Mouse (Mus musculus) midbrain, embryonic 12.5 days (tissue): ENCODE measurements around the gene Sec61b. TPM values are rescaled to one million over a fixed set of nuclear protein-coding genes. Genes with fewer than 3 reads are reported as not detected.

Experiments used
- ATAC-seq: fragments of 200-750 bp; cut with Nextera tagmentation; 2 replicates; pipeline ENCODE4 v1.8.0; 2017; ENCODE audit warnings: low read depth, moderate TSS enrichment, moderate library complexity; ENCODE audit not compliant: low FRiP score
- H3K27ac ChIP-seq: fragments of 300-500 bp; sonication (generic); replicated peaks from 2 replicates; pipeline ENCODE4 v1.5.1; 2016; ENCODE audit warnings: mild to moderate bottlenecking
- H3K27me3 ChIP-seq: fragments of 300-500 bp; sonication (generic); 2 replicates; pipeline ENCODE4 v1.6.1; 2016; ENCODE audit warnings: mild to moderate bottlenecking
- H3K36me3 ChIP-seq: fragments of 300-500 bp; sonication (generic); 2 replicates; pipeline ENCODE4 v1.6.1; 2016
- H3K4me1 ChIP-seq: fragments of 300-500 bp; sonication (generic); 2 replicates; pipeline ENCODE4 v1.6.1; 2016
- H3K4me2 ChIP-seq: fragments of 300-500 bp; sonication (generic); replicated peaks from 2 replicates; pipeline ENCODE4 v1.6.1; 2016; ENCODE audit warnings: mild to moderate bottlenecking, moderate library complexity
- H3K4me3 ChIP-seq: fragments of 300-500 bp; sonication (generic); 2 replicates; pipeline ENCODE4 v1.5.1; 2016; ENCODE audit warnings: mild to moderate bottlenecking
- H3K9ac ChIP-seq: fragments of 300-500 bp; sonication (generic); replicated peaks from 2 replicates; pipeline ENCODE4 v1.6.1; 2016; ENCODE audit warnings: mild to moderate bottlenecking, moderate library complexity
- H3K9me3 ChIP-seq: fragments of 300-500 bp; sonication (generic); 2 replicates; pipeline ENCODE4 v1.6.1; 2016; ENCODE audit warnings: mild to moderate bottlenecking
- WGBS: fragments of 180-500 bp; shearing (Covaris S2); methylation state at CpG from one replicate; pipeline ENCODE4 v1.1.7; 2016; 5-methylcytosine and 5-hydroxymethylcytosine counted together
- polyA plus RNA-seq: library from polyadenylated mRNA; unstranded; fragments of >200 nt; fragmentation: Nextera tagmentation; extraction: Ambion mirVana; gene quantifications from 2 replicates; pipeline ENCODE4 v1.2.1, GENCODE M21; 2016

The Sec61b gene
- 295 and 325 TPM in 2 replicates for polyA plus RNA-seq

DNA sequence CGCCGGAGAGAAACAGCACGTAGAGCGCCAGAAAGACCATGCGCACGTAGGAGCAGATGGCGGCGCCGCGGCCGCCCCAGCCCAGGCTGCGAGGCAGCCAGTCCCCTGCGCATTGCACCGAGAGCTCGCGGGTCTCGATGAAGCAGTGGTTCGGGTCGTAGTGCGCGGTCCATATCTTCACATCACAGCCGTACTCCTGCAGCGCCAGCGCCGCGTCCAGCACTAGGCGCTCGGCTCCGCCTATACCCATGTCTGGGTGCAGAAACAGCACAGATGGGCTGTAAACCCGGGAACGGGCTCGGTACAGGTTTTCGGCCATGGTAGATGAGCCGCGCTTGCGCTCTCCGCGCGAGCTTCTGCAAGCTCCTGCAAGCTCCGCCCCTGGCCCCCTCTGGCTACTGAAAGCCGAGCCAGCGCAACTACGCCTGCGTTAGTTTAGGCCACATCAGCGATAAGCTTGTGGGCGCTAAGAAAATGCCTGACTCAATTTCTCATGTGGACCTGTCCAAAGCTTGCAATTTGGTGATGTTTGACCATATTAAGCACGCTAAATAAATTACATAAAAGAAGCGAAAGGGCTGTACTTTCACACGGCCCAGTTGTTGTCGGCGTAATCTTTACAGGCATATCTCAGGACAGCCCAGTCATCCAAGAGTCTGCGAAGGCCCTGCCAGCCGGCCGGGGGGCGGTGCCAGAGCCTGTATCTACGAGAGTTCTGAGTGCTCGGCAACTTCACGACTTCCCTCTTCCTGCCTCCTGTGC lies at the start of gene Sec61b, which contains the start of gene Alg2:
Gene Sec61b (plus strand): TSS at position 691 of the 762 bp plus-strand sequence.
Gene Alg2 (minus strand): TSS at position 366 of the 762 bp plus-strand sequence.
- WGBS: under 1% methylated on average over 58 of the region's 58 CpGs
- H3K9ac ChIP-seq: peak within 1 kb of the TSS; percentile 90
- peaks cover 26% of the 10 kb centered on the region for H3K4me1 ChIP-seq
- peak within 1 kb of the TSS; percentile 88 for H3K4me3 ChIP-seq
- peaks cover 53% of the 10 kb centered on the region for H3K36me3 ChIP-seq
- no peaks in the 10 kb centered on the region for H3K27me3 ChIP-seq
- H3K4me2 ChIP-seq: peak within 1 kb of the TSS; percentile 81
- H3K9me3 ChIP-seq: no peaks in the 10 kb centered on the region
- peak within 1 kb of the TSS; percentile 96 for H3K27ac ChIP-seq
- peak; percentile 97 for ATAC-seq

DNA sequence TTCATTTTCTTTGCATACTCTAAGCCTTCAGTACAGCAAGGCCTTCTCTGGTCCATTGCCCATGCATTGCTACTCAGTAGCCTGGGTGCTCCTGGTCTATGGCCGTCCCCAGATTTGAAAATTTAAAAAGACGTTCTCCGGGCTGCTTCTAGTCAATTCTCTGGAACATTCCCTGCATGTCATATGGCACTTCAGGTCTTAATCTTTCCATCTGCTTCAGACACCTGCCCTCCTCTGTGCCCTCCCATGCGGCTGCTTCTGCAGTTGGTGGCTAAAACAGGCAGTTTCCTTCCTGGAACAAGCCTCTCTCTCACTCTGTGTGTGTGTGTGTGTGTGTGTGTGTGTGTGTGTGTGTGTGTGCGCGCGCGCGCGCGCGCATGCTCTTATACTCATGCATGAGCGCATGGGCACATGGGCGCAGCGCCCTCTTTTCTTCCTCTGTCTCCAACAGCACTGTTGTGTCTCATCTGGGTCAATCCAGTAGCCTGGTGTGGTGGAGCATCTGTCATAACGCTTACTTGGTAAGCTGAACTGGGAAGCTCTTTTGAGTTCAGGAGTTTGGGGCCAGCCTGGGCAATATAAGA lies 49.1 kb upstream of the Sec61b start:
- Histone ChIP-seq H3K36me3 (no peaks in the 10 kb centered on the region), H3K4me1 (peaks cover 13% of the 10 kb centered on the region; the same call in 1 of the 2 replicates), H3K27me3 (0 out of 2 replicates have a peak, but pooled peaks cover 4% of the 10 kb centered on the region)

DNA sequence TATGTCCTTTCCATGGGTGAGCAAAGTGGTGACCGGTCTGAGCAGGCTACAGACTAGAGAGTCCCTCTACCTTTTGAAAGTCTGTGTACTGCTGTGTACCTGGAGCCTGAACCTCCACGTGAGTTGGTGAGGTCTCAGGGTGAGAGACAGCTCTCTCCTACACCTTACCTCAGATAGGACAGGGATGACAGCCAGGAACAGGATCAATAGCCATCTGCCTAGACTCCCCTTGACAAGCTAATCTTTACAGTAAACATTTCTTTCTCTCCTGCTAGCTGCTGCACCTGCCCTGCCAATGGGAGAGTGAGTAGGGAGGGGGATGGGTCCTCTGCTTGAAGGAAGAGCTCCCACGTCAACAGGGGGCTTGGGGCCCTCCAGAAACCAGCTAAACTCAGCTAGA lies 46.9 kb upstream of the Sec61b start:
- no peaks in the 10 kb centered on the region for H3K36me3 ChIP-seq
- H3K27me3 ChIP-seq: 0 out of 2 replicates have a peak, but pooled peaks cover 4% of the 10 kb centered on the region
- WGBS: 65% methylated on average over 3 of the region's 3 CpGs
- H3K4me1 ChIP-seq: peaks cover 8% of the 10 kb centered on the region; the same call in 1 of the 2 replicates
- no peak overlapping the region for H3K9ac ChIP-seq
- ATAC-seq: no peak
- no peaks in the 10 kb centered on the region for H3K9me3 ChIP-seq
- no peak overlapping the region for H3K4me2 ChIP-seq
- H3K27ac ChIP-seq: no peak overlapping the region
- H3K4me3 ChIP-seq: no peak overlapping the region

More for the DNA sequence above, 49.1 kb upstream of the Sec61b start:
- Histone ChIP-seq H3K9me3 (no peaks in the 10 kb centered on the region), H3K27ac (no peak overlapping the region), H3K4me2 (no peak overlapping the region), H3K4me3 (no peak overlapping the region), H3K9ac (no peak overlapping the region)
- ATAC-seq: 0 out of 2 replicates have a peak, but pooled peaks have one; percentile 3
- 91% methylated on average over 10 of the region's 16 CpGs for WGBS

DNA sequence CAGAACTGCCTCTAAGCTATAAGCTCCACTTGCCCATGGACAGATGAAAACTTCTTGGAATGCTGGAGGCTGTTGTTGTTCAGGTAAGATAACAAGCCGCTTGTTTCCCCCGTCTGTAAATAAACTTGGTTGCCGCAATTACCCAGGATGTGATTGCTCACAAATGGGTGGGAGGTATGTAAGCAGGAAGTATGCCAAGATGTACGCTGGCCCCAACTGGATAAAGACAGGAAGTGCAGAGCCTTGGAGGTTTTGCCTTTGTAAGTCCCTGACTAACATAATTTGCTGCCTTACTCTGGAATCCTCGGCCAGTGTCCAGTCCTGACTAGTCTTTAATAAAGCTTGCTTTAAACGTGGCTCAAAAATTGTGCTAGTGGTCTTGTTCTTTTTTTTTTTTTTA lies 43.9 kb upstream of the Sec61b start:
- 0 out of 2 replicates have a peak, but pooled peaks cover 1% of the 10 kb centered on the region for H3K27me3 ChIP-seq
- H3K9ac ChIP-seq: no peak overlapping the region
- no peaks in the 10 kb centered on the region for H3K36me3 ChIP-seq
- no peaks in the 10 kb centered on the region for H3K9me3 ChIP-seq
- no peak overlapping the region for H3K4me3 ChIP-seq
- no peak overlapping the region for H3K4me2 ChIP-seq
- H3K27ac ChIP-seq: no peak overlapping the region
- 82% methylated on average over 6 of the region's 6 CpGs for WGBS
- ATAC-seq: no peak
- H3K4me1 ChIP-seq: no peaks in the 10 kb centered on the region; the same call in 1 of the 2 replicates

DNA sequence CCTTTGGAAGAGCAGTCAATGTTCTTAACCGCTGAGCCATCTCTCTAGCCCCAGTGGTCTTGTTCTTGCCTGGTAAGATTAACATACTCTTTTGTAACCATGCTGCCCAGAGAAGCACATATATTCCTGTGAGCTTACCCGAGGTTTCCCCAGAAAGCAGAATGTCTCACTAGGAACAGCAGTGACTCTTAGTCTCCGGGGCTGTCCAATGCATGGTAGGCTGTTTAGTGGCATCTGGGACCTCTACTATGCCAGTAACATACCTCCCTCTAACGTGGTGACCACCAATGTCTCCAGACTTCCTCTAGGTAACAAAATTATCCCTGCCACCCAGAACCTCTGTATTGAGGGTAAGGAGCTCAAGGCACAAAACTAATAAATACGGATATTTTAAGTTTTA lies 43.4 kb upstream of the Sec61b start:
- H3K36me3 ChIP-seq: no peaks in the 10 kb centered on the region
- H3K9ac ChIP-seq: no peak overlapping the region
- no peak overlapping the region for H3K4me3 ChIP-seq
- H3K4me2 ChIP-seq: no peak overlapping the region
- H3K9me3 ChIP-seq: no peaks in the 10 kb centered on the region
- WGBS: 83% methylated on average over 5 of the region's 5 CpGs
- H3K4me1 ChIP-seq: no peaks in the 10 kb centered on the region; the same call in 1 of the 2 replicates
- H3K27me3 ChIP-seq: no peaks in the 10 kb centered on the region
- H3K27ac ChIP-seq: no peak overlapping the region
- ATAC-seq: no peak

DNA sequence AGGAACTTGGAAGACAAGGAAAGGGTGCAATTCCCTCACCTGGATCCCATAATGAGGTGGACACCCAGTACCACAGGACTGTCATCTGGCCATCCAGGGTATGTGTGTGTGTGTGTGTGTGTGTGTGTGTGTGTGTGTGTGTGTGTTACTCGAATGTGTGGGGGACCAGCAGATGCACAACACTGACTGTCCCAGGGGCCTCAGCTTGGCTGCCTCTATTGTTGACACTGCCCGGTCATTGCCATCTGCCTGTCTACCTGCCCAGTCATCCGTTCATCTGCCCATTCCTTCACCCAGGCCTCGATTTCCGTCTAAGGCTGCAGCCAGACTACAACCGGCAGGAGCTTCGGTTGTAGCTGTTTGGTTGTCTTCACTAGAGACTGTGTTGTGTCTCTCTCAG lies 41.7 kb upstream of the Sec61b start:
- Histone ChIP-seq H3K27ac (no peak overlapping the region), H3K9me3 (no peaks in the 10 kb centered on the region), H3K27me3 (no peaks in the 10 kb centered on the region), H3K4me3 (no peak overlapping the region), H3K4me1 (peaks cover 10% of the 10 kb centered on the region; the same call in 1 of the 2 replicates), H3K9ac (no peak overlapping the region), H3K4me2 (no peak overlapping the region), H3K36me3 (no peaks in the 10 kb centered on the region)
- 93% methylated on average over 6 of the region's 7 CpGs for WGBS
- no peak for ATAC-seq

DNA sequence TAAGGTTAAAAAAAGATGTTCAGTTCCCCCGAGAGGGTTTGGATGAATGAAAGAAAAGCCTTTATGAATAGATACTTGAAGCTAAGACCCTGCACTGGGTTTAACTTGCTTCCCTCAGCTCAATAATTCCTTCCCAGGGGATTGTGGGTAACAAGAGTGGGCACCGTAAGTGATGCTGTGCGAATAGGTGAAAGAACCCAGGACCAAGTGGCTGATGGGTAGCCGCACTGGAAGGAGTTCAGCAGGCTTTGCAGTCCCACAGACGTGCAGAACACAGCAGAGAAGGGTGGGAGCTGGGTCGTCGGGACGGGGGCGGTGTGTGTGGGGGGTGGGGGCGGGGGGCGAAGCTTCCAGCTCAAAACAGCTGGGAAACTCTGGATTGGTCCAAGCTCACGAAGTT lies 39.3 kb upstream of the Sec61b start:
- WGBS: 56% methylated on average over 12 of the region's 12 CpGs
- ATAC-seq: no peak
- no peak overlapping the region for H3K4me3 ChIP-seq
- H3K27me3 ChIP-seq: no peaks in the 10 kb centered on the region
- no peaks in the 10 kb centered on the region for H3K36me3 ChIP-seq
- H3K9ac ChIP-seq: no peak overlapping the region
- H3K4me2 ChIP-seq: no peak overlapping the region
- no peak overlapping the region for H3K27ac ChIP-seq
- no peaks in the 10 kb centered on the region for H3K9me3 ChIP-seq
- H3K4me1 ChIP-seq: peaks cover 16% of the 10 kb centered on the region; the same call in 1 of the 2 replicates

DNA sequence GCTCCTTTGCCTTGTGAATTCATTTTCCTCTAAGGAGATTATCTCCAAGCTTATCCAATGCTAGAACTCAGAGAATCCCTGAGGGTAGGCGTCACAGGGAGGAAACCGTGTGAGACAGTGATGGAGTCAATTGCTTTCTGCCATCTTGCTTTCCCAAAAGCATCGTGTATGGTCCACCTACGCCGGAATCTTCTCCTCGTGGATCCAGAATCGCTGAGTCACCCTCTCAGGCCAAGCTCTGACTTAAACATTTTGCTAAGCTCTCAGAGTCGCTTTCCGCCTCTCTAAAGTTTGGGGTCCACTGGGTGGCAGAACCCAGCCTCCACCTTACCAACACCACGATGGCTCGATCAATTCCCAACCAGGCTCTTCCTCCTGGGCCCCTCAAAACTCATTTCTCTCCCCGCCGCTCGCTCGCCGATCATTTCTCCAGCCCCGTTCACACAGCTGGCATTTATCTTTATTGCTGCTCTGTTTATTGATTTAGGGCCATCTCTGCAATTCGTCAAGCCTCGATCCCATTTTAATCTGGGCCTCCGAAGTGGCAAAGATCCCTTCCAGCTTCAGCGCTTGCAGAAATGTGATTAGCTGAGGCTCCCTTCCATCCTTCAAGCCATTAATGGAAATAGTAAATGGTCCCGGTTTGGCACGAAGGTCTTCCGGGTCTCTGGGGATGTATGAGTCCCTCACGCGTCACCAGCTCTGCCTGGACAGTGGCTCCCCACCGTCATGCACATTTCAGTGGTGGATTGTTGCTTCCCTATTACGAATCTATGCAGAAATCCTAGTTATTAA lies 38.7 kb upstream of the Sec61b start:
- H3K36me3 ChIP-seq: no peaks in the 10 kb centered on the region
- H3K4me3 ChIP-seq: no peak overlapping the region
- no peak overlapping the region for H3K9ac ChIP-seq
- H3K4me1 ChIP-seq: peaks cover 16% of the 10 kb centered on the region; the same call in 1 of the 2 replicates
- no peaks in the 10 kb centered on the region for H3K9me3 ChIP-seq
- H3K27ac ChIP-seq: no peak overlapping the region
- WGBS: 72% methylated on average over 28 of the region's 28 CpGs
- ATAC-seq: no peak
- no peaks in the 10 kb centered on the region for H3K27me3 ChIP-seq
- no peak overlapping the region for H3K4me2 ChIP-seq

DNA sequence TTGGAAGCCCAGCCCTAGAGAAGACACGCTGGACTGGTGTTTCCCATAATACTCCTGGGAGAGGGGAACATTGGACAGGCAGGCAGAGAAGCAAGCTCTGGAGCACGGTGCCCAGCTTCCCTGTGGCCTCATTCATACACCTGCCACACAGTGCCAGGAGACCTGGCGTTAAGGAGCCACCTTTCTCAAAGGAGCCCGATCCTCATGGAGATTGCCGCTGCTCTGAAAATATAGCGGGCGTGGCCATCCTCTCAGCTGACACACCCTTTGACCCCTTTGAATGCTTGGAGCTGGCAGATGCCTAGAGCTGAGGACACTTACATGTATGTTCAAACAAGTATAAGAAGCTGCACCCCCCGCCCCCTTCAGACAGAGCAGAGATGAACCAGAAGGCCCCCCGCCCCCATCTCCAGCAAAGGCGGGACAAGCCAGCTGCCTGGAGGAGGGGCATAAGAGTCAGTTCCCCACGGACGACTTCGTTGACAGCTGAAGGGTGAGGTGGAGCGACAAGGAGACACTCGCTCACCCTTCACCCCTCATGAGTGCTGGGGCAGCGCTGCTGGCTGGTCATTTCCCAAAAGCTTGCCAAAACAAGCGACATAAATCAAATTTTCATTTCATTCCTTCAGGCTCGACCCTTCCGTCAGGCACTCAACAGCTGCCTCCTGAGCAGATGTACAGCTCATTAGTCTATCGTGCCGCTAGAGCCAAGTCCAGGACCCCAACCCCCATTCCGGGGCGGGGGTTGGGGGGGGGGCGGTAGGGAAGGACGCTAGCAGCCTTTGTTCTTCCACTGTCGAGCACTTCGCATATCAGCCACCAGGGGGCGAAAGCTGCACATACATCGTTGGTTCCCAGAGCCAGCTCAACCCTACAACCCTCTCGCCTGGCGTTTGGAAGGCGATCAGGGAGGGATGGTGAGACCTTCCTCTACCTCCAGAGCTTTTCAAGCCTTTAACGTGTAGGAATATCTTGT lies 36.8 kb upstream of the Sec61b start:
- Histone ChIP-seq H3K9ac (peak overlapping the region; percentile 63), H3K4me1 (peaks cover 16% of the 10 kb centered on the region; the same call in 1 of the 2 replicates), H3K36me3 (no peaks in the 10 kb centered on the region), H3K4me2 (peak overlapping the region; percentile 81), H3K27me3 (no peaks in the 10 kb centered on the region), H3K27ac (peak overlapping the region; percentile 69), H3K4me3 (peak overlapping the region; percentile 48), H3K9me3 (no peaks in the 10 kb centered on the region)
- peak; percentile 86 for ATAC-seq
- WGBS: 2% methylated on average over 33 of the region's 33 CpGs

DNA sequence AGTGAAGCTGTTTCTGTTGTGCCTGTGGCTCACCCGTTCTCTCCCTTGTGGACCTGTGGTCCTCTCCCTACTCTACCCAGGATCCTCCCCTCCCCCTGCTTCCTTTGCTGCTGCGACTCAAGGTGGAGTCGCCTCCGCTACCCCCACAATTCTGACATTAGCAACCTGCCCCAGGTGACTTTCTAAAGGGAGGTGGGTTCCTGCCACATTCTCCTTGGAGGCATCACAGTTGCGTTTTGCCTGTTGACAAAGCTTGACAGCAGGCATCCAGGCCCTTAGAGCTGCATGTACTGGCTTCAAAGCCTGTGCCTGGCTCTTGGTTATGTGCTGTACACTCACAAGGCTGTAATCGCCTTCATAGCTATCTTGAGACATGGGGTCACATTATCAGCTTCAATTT lies 35.5 kb upstream of the Sec61b start:
- no peak for ATAC-seq
- Histone ChIP-seq H3K9me3 (no peaks in the 10 kb centered on the region), H3K4me3 (no peak overlapping the region), H3K4me2 (no peak overlapping the region), H3K27me3 (no peaks in the 10 kb centered on the region), H3K4me1 (peaks cover 16% of the 10 kb centered on the region; the same call in 1 of the 2 replicates), H3K9ac (no peak overlapping the region), H3K36me3 (no peaks in the 10 kb centered on the region), H3K27ac (no peak overlapping the region)
- 80% methylated on average over 6 of the region's 6 CpGs for WGBS

DNA sequence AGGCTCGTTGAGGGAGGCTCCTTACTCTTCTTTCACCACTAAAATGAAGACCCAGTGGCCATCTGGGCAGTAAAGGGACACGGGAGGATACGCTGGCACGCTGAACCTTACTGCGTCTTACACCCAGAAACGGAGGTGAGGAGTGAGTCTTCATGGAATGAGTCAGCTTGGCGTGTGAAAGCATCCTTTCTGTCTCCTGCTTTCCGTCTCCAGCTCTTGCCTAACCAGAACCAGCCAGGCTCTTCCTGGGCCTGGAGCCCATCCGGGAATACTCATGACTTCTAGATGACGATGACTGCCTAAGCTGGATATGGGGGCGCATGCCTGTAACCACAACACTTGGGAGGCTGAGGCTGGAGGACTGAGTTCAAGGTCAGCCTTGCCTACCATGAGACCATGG lies 33.5 kb upstream of the Sec61b start:
- 94% methylated on average over 11 of the region's 11 CpGs for WGBS
- no peak overlapping the region for H3K27ac ChIP-seq
- no peak overlapping the region for H3K9ac ChIP-seq
- H3K4me3 ChIP-seq: no peak overlapping the region
- peaks cover 16% of the 10 kb centered on the region; the same call in 1 of the 2 replicates for H3K4me1 ChIP-seq
- no peaks in the 10 kb centered on the region for H3K27me3 ChIP-seq
- ATAC-seq: no peak
- no peak overlapping the region for H3K4me2 ChIP-seq
- H3K36me3 ChIP-seq: no peaks in the 10 kb centered on the region
- no peaks in the 10 kb centered on the region for H3K9me3 ChIP-seq
